Mouse (Mus musculus) stomach, embryonic 15.5 days (tissue): ENCODE results near the gene Slc22a4. TPM values are rescaled to one million over a fixed set of nuclear protein-coding genes. Genes with fewer than 3 reads are reported as not detected.
"Not testable (repeated sequence)": the region's sequence is repeated elsewhere in the genome, so short reads cannot be mapped to it uniquely, and the experiment has no call there.

ENCODE experiments used
- ATAC-seq: fragments of 200-750 bp; cut with Nextera tagmentation; 2 replicates; pipeline ENCODE4 v1.8.0; 2017; ENCODE audit warnings: low read depth, moderate number of reproducible peaks, moderate TSS enrichment; ENCODE audit not compliant: insufficient read depth, low FRiP score
- H3K27ac ChIP-seq: fragments of 300-500 bp; sonication (generic); 2 replicates; pipeline ENCODE4 v1.5.1; 2015; ENCODE audit warnings: mild to moderate bottlenecking, inconsistent platforms
- H3K27me3 ChIP-seq: fragments of 300-500 bp; sonication (generic); replicated peaks from 2 replicates; pipeline ENCODE4 v1.6.1; 2015; ENCODE audit warnings: inconsistent platforms
- H3K36me3 ChIP-seq: fragments of 300-500 bp; sonication (generic); 2 replicates; pipeline ENCODE4 v1.6.1; 2015; ENCODE audit warnings: inconsistent platforms
- H3K4me1 ChIP-seq: fragments of 300-500 bp; sonication (generic); 2 replicates; pipeline ENCODE4 v1.6.1; 2015; ENCODE audit warnings: inconsistent platforms
- H3K4me2 ChIP-seq: fragments of 300-500 bp; sonication (generic); 2 replicates; pipeline ENCODE4 v1.6.1; 2015; ENCODE audit warnings: mild to moderate bottlenecking, inconsistent platforms
- H3K4me3 ChIP-seq: fragments of 300-500 bp; sonication (generic); replicated peaks from 2 replicates; pipeline ENCODE4 v1.5.1; 2015; ENCODE audit warnings: inconsistent platforms
- H3K9ac ChIP-seq: fragments of 300-500 bp; sonication (generic); 2 replicates; pipeline ENCODE4 v1.6.1; 2015; ENCODE audit warnings: inconsistent platforms
- H3K9me3 ChIP-seq: fragments of 300-500 bp; sonication (generic); 2 replicates; pipeline ENCODE4 v1.6.1; 2016; ENCODE audit warnings: inconsistent platforms
- WGBS: fragments of 180-500 bp; shearing (Covaris S2); methylation state at CpG from one replicate; pipeline ENCODE4 v1.1.7; 2015; 5-methylcytosine and 5-hydroxymethylcytosine counted together
- polyA plus RNA-seq: library from polyadenylated mRNA; unstranded; fragments of >200 nt; fragmentation: Nextera tagmentation; extraction: Ambion mirVana; gene quantifications from 2 replicates; pipeline ENCODE4 v1.2.1, GENCODE M21; 2015

The Slc22a4 gene
- polyA plus RNA-seq, 1 experiment from 2014 or later, result 3.0 TPM

DNA sequence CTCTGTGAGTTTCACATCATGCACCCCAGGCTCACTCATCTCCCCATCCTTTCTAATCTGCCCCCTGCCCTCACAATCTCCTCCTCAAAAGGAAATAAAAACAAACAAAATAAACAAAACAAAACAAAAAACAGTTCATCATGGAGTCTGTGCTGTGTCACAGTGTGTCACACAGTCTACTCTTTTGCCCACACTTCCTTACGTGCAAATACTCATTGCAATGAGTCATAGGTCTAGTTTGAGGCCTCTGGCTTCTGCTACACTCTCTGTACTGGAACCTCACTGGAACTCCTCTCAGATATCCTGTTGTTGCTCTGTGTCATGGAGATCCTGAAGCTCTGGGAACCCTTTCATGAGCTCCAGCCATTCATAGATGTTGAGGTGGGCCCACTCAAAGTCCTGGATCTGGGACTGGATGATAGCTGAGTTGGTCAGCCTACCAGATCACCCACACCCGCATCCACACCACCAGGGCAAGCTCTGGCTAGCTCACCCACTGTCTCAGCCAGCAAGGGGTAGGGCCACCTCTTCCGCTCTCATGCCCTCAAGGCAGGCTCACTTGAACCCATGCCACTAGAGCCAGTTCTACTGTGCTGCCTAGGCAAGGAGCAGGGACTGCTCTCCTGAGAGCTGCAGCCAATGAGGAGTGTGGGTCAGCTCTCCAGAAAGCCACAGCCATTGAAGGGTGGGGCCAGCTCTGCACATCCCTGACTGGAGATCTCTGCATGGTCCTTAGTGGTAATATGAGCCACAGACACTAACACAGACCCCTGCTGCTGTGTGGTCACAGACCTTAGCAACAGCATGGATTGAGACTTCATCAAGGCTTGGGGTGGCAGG, 8.8 kb downstream of the Slc22a4 start:
- Histone ChIP-seq H3K4me1 (no peaks in the 10 kb centered on the region), H3K9me3 (no peaks in the 10 kb centered on the region), H3K4me3 (no peak overlapping the region), H3K4me2 (no peak overlapping the region), H3K9ac (no peak overlapping the region), H3K27ac (no peak overlapping the region), H3K36me3 (no peaks in the 10 kb centered on the region), H3K27me3 (no peaks in the 10 kb centered on the region)
- WGBS, result 81% methylated on average over 3 of the region's 3 CpGs
- 0 out of 2 replicates have a peak, but pooled peaks have one; percentile 31 for ATAC-seq

DNA sequence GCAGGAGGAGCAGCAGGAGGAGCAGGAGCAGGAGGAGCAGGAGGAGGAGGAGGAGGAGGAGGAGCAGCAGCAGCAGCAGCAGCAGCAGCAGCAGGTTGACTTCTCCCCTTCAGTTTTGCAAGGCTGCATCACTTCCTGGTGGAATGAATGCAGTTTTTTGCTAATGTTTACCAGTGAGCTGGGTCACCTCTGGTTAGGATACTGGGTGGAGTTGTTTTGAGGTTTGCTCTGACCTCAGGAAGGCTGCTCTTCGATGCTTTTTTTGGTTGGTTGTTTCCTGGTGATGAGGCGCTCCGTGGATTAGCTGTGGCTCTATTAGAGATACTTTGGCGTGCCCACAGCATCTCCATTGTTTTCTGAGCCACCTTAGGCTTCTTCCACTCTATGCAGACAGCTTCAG, 10.3 kb downstream of the Slc22a4 start:
- no peaks in the 10 kb centered on the region for H3K36me3 ChIP-seq
- H3K9me3 ChIP-seq, result no peaks in the 10 kb centered on the region
- no peaks in the 10 kb centered on the region for H3K27me3 ChIP-seq
- H3K4me3 ChIP-seq, result no peak overlapping the region
- H3K4me2 ChIP-seq, result no peak overlapping the region
- H3K4me1 ChIP-seq, result no peaks in the 10 kb centered on the region
- no peak overlapping the region for H3K27ac ChIP-seq
- no peak for ATAC-seq
- H3K9ac ChIP-seq, result no peak overlapping the region
- 79% methylated on average over 4 of the region's 4 CpGs for WGBS

DNA sequence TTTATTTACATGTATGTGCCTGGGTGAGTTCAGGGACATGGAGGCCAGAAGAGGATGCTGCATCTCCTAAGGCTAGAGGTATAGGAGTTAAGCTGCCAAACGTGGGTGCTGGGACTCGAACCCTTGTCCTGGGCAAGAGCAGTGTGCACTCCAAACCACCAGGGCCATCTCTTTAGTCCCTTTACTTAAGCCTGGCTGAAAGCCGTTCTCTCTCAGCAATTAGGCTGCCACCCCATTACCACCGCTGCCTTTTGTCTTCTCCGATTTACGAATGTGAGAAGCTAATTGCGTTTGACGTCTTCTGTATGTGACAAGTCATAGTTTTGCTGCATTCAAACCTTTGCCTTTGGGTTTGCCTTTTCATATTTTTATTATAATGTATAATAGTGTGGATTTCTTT, 11.8 kb downstream of the Slc22a4 start:
- Histone ChIP-seq H3K36me3 (no peaks in the 10 kb centered on the region), H3K9ac (no peak overlapping the region), H3K4me1 (no peaks in the 10 kb centered on the region), H3K9me3 (no peaks in the 10 kb centered on the region), H3K4me3 (no peak overlapping the region), H3K27me3 (no peaks in the 10 kb centered on the region), H3K27ac (no peak overlapping the region), H3K4me2 (no peak overlapping the region)
- 79% methylated on average over 8 of the region's 8 CpGs for WGBS
- no peak for ATAC-seq

DNA sequence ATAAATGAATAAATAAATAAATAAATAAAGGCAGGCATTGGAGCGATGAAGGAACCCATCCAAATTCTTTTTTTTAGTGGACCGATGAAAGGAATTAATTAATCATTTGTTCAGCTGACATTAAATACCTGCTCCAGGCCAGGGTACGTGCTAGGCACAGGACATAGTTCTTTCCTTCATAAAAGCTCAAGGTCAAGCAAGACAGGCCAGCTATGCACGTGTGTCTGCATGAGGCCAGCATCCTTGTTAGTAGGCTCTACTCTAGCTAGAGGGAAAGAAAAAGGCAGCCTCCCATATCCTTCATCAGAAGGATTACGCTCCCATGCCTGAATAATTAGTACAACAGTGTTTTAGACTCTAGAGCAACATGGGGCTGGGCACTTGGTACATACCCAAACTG, 14.9 kb downstream of the Slc22a4 start:
- no peaks in the 10 kb centered on the region for H3K36me3 ChIP-seq
- no peaks in the 10 kb centered on the region for H3K4me1 ChIP-seq
- H3K9ac ChIP-seq, result no peak overlapping the region
- no peak overlapping the region for H3K4me2 ChIP-seq
- ATAC-seq, result no peak
- H3K27me3 ChIP-seq, result no peaks in the 10 kb centered on the region
- no peaks in the 10 kb centered on the region for H3K9me3 ChIP-seq
- H3K27ac ChIP-seq, result no peak overlapping the region
- H3K4me3 ChIP-seq, result no peak overlapping the region
- 82% methylated on average over 5 of the region's 5 CpGs for WGBS

DNA sequence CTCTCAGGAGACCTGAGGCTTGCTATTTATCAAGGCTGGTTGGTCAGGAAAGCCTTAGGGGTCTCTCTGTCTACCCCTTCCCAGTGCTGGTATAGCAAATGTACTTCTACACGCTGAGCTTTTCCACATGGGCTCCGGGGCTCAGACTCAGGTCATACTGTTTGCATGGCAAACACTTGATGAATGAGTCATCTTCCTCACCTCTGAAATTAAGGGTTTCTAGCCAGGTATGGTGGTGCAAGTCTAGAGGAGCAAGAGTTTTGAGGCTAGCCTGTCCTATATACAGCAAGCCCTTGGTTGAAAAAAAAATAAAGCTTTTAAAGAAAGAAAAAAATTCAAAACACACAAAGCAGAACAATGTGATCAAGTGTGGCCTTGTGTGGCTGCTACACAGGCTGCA, 16.6 kb downstream of the Slc22a4 start:
- no peak overlapping the region for H3K4me2 ChIP-seq
- no peak overlapping the region for H3K4me3 ChIP-seq
- H3K4me1 ChIP-seq, result no peaks in the 10 kb centered on the region
- no peaks in the 10 kb centered on the region for H3K36me3 ChIP-seq
- no peak overlapping the region for H3K9ac ChIP-seq
- no peak overlapping the region for H3K27ac ChIP-seq
- no peaks in the 10 kb centered on the region for H3K27me3 ChIP-seq
- 59% methylated on average over 2 of the region's 2 CpGs for WGBS
- H3K9me3 ChIP-seq, result no peaks in the 10 kb centered on the region
- no peak for ATAC-seq

DNA sequence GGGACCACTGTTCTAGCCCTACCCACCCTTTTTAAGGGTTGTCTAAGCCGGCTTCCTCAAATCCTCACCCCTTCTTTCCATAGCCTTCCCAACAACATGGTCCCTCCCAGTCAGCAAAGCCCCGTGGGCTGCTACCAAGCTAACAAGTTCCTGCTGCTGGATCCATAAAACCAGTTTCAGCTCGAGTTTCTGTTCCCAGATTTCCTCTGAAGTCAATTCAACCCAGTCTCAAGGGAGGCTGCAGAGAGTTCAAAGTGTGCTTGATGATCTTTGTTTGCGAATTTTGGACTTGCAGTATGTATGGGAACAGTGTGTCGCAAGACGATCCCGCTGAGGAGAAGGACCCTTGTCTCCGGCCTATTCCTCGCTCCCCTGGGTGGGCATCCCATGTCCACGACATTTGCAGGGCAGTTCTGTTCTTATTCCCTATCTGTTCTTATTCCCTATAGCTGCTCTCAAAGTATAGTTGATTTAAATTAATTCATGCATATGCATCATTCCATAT, 19.4 kb downstream of the Slc22a4 start:
- H3K9me3 ChIP-seq, result no peaks in the 10 kb centered on the region
- H3K4me1 ChIP-seq, result no peaks in the 10 kb centered on the region
- 75% methylated on average over 10 of the region's 10 CpGs for WGBS
- no peak overlapping the region for H3K4me2 ChIP-seq
- H3K4me3 ChIP-seq, result no peak overlapping the region
- H3K27me3 ChIP-seq, result no peaks in the 10 kb centered on the region
- H3K36me3 ChIP-seq, result no peaks in the 10 kb centered on the region
- no peak for ATAC-seq
- no peak overlapping the region for H3K27ac ChIP-seq
- H3K9ac ChIP-seq, result no peak overlapping the region

DNA sequence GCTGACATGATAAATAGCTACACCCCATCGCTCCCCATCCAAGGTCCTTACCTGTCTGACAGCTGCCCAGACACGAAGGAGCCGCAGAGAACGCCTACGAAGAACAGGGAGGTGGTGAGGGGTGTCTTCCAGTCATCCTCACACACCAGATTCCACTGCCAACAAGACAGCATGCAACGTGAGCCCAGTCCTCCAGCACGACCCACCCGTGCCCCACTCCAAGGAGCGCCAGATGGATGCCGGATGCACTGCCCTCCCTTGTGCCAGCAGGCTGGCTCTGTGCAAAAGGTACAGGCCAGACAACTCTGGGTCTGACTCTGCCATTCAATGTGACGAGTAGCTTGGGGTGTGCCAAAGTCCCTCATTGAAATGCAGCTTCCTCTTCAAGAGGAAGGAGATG, 20.2 kb downstream of the Slc22a4 start:
- no peak overlapping the region for H3K4me2 ChIP-seq
- H3K27ac ChIP-seq, result no peak overlapping the region
- H3K4me3 ChIP-seq, result no peak overlapping the region
- no peaks in the 10 kb centered on the region for H3K9me3 ChIP-seq
- 85% methylated on average over 11 of the region's 11 CpGs for WGBS
- H3K36me3 ChIP-seq, result no peaks in the 10 kb centered on the region
- no peak for ATAC-seq
- H3K4me1 ChIP-seq, result no peaks in the 10 kb centered on the region
- no peak overlapping the region for H3K9ac ChIP-seq
- H3K27me3 ChIP-seq, result no peaks in the 10 kb centered on the region

DNA sequence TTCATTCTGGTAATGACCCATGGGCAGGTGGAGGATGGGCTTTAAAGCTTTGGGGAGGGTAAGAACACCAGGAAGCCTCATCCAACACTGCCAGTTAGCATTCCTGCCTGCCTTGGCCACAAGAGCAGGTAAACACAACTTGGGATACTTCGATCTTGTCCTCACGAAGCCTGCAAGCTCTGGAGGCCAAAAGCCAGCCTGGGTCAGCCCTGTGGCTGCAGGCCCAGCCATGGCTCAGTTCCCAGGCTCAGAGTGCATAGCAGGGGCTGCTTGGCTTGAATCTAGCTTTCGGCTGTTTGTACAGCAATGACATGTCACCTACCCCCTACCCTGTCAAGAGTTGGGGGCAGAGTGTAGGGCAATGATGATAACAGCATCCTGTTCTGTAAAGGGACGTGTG, 21.0 kb downstream of the Slc22a4 start:
- H3K27me3 ChIP-seq, result no peaks in the 10 kb centered on the region
- H3K9ac ChIP-seq, result no peak overlapping the region
- WGBS, result 66% methylated on average over 4 of the region's 4 CpGs
- H3K9me3 ChIP-seq, result no peaks in the 10 kb centered on the region
- H3K4me3 ChIP-seq, result no peak overlapping the region
- no peak overlapping the region for H3K4me2 ChIP-seq
- no peak for ATAC-seq
- no peaks in the 10 kb centered on the region for H3K36me3 ChIP-seq
- H3K4me1 ChIP-seq, result peaks cover 5% of the 10 kb centered on the region; the same call in 1 of the 2 replicates
- no peak overlapping the region for H3K27ac ChIP-seq

DNA sequence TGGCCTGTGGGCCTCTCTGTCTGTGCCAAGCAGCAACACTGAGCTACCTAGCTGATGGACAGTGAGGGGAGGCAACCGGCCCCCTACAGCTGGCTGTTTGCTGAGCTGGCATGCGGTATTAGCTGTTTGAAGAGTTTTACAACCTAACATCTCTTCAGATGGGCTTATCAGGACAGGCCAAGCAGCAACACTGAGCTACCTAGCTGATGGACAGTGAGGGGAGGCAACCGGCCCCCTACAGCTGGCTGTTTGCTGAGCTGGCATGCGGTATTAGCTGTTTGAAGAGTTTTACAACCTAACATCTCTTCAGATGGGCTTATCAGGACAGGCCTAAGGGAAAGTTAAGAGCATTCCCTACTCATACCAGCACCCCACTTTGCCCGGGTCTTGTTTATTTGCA, 21.5 kb downstream of the Slc22a4 start:
- H3K27ac ChIP-seq, H3K4me1 ChIP-seq, H3K36me3 ChIP-seq, H3K4me3 ChIP-seq, H3K27me3 ChIP-seq, H3K9me3 ChIP-seq, H3K9ac ChIP-seq, H3K4me2 ChIP-seq: not testable (repeated sequence)
- 22% methylated on average over 5 of the region's 5 CpGs for WGBS
- peak; percentile 15; the same call in 1 of the 2 replicates for ATAC-seq

DNA sequence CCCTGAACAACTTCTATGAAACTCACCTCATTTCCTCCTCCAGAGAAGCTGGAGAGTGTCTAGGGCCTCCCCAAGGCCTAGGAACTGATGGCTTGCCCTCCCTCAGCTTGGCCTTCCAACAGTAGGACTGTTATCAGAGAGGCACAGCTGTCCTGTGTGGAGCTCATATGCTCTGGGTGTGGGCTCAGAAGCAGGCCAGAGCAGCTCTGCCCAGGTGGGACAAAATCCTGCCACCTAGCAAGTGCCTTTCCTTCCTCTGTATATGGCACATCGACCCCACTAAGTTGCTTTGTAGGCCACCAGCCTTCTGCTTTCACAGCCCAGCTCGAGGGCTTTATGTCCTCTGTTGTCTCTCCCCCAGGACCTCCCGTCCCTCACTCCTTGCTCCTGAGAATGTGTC, 23.2 kb downstream of the Slc22a4 start:
- Histone ChIP-seq H3K4me1 (peaks cover 5% of the 10 kb centered on the region; the same call in 1 of the 2 replicates), H3K27ac (no peak overlapping the region), H3K9me3 (no peaks in the 10 kb centered on the region), H3K36me3 (no peaks in the 10 kb centered on the region), H3K4me3 (no peak overlapping the region), H3K4me2 (no peak overlapping the region), H3K9ac (no peak overlapping the region), H3K27me3 (no peaks in the 10 kb centered on the region)
- ATAC-seq, result peak; percentile 94
- 84% methylated on average over 3 of the region's 3 CpGs for WGBS

DNA sequence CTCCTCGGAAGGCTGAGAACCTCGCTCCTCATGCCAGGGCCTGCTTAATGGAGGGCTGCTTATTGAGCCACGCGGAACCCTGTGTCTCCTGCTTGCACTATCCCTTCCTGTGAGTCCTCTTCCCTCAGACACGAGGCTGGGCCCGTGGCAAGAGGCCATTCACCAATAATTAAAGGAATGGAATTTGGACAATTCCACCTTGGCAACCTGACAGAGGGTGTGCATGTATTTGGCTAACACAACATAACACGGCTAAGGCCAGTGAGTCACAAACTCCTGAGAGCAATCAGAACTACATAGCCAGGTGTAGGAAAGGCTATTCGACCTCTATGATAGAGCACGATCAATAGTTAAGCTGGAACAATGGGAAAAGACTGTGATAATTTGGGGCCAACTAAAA, 23.7 kb downstream of the Slc22a4 start:
- H3K4me3 ChIP-seq, result no peak overlapping the region
- H3K27ac ChIP-seq, result no peak overlapping the region
- H3K4me2 ChIP-seq, result no peak overlapping the region
- WGBS, result 73% methylated on average over 9 of the region's 9 CpGs
- H3K9ac ChIP-seq, result no peak overlapping the region
- peaks cover 5% of the 10 kb centered on the region; the same call in 1 of the 2 replicates for H3K4me1 ChIP-seq
- no peak for ATAC-seq
- H3K27me3 ChIP-seq, result no peaks in the 10 kb centered on the region
- no peaks in the 10 kb centered on the region for H3K36me3 ChIP-seq
- no peaks in the 10 kb centered on the region for H3K9me3 ChIP-seq

DNA sequence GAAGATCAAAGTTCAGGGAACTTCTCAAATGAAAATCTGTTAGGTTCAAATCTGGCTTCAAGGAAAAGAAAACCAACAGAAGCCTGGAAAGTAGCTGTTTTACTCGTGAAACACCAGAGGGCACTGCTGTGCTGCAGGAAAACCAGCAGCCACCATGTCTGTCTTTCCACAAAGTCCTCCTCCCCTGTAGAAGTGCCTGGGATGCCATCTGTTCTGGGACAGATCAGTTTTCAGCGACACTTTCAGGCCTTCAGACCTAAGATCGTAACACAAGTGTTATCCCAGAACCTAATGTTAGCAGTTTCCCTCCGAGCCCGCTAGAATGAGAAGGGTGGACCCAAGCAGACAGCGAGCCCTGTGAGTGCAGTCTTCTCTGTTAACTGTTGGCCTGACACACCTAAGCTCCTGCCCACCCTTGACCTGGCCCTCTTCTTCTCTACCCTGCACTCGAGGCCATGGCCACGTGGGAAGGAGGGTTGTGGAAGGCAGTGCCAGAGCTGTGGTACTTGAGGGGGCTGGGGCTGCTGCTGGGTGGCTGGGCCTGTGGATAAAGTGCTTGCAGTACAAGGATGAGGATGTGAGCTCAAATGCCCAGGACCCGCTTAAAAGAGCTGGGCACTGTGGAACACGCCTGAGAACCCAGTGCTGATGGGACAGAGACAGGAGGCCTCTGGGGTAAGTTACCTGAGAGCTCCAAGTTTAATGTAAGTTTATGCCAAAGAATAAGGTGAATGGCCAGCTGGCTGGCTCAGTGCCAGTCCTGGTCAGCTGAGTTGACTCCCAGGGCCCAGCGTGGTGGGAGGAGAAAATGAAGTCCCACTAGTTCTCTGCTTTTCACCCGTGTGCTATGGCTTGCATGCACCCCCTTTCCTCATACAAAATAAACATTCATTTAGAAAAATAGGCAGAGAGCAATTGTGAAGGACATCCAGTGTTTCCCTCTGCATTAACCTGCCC, 24.9 kb downstream of the Slc22a4 start:
- H3K9ac ChIP-seq, H3K4me2 ChIP-seq, H3K36me3 ChIP-seq, H3K9me3 ChIP-seq, H3K27ac ChIP-seq, H3K4me3 ChIP-seq, H3K27me3 ChIP-seq, H3K4me1 ChIP-seq, ATAC-seq: not testable (repeated sequence)
- 36% methylated on average over 12 of the region's 12 CpGs for WGBS
